Mouse (Mus musculus): Measurements from ENCODE around the gene Slc28a3. TPM values are rescaled to one million over a fixed set of nuclear protein-coding genes. Genes with fewer than 3 reads are reported as not detected.

Gene Slc28a3
- 1.8 and 2.1 TPM in 2 replicates for polyA plus RNA-seq (2012; rRNA removed)

DNA sequence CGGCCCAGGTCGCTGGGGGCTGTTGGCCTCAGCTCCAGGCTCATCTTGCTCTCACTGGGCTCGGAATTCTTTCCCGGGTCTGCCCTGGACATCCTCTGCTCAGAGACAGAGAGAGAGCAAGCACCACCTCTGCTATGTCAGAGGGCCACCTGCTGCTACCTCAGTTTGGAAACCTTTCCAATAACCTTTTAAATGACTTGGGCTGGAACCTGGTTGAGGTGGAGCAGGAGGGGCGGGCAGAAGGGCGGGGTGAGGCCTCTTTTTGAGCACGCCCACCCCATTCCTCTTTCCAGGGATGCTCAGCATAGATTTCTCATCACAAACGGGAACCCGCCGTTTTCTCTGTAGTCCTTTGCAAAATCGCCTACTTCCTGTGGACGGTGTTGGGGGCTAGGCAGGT is at the start of gene Slc28a3:
Gene Slc28a3 (minus strand): TSS at position 162 of the 400 bp plus-strand sequence.

Other genes starting within 250 kb of the Slc28a3 start
- 61.2 and 64.4 TPM in 2 replicates for gene 2210016F16Rik, start 225.7 kb downstream of the Slc28a3 start, polyA plus RNA-seq (2012; rRNA removed)
- 7.9 and 9.0 TPM in 2 replicates for gene Rmi1, start 208.6 kb downstream of the Slc28a3 start, polyA plus RNA-seq (2012; rRNA removed)
- 186 and 202 TPM in 2 replicates for gene Hnrnpk, start 207.5 kb downstream of the Slc28a3 start, polyA plus RNA-seq (2012; rRNA removed)
- 2.2 and 2.3 TPM in 2 replicates for gene Ntrk2, start 195.7 kb upstream of the Slc28a3 start, polyA plus RNA-seq (2012; rRNA removed)